Mouse (Mus musculus): Measurements from ENCODE around the gene Hmgxb4.

GRCm38 (mm10) chr8:74971636-74972035, 21.5 kb upstream of the Hmgxb4 start:
- TF ChIP-seq POLR2A (IDR thresholded peaks at IDR 0.05; ENCODE audit: borderline replicate concordance, insufficient read depth, low read length): no peak
- TF ChIP-seq CTCF (IDR thresholded peaks at IDR 0.05; ENCODE audit: borderline replicate concordance, insufficient read depth, low read depth, low read length): no peak

Data from cerebellum, adult 2 months (tissue).